Mouse (Mus musculus) spleen, postnatal 36 days (tissue): ENCODE data around the gene P4ha2.

Experiments
- DNase-seq, 2 experiments: peaks; one replicate each; pipeline ENCODE4 v3.0.0; 2022; ENCODE audit warnings: low spot score in 2 of 2, mixed read lengths in 1 of 2

The P4ha2 gene

DNA sequence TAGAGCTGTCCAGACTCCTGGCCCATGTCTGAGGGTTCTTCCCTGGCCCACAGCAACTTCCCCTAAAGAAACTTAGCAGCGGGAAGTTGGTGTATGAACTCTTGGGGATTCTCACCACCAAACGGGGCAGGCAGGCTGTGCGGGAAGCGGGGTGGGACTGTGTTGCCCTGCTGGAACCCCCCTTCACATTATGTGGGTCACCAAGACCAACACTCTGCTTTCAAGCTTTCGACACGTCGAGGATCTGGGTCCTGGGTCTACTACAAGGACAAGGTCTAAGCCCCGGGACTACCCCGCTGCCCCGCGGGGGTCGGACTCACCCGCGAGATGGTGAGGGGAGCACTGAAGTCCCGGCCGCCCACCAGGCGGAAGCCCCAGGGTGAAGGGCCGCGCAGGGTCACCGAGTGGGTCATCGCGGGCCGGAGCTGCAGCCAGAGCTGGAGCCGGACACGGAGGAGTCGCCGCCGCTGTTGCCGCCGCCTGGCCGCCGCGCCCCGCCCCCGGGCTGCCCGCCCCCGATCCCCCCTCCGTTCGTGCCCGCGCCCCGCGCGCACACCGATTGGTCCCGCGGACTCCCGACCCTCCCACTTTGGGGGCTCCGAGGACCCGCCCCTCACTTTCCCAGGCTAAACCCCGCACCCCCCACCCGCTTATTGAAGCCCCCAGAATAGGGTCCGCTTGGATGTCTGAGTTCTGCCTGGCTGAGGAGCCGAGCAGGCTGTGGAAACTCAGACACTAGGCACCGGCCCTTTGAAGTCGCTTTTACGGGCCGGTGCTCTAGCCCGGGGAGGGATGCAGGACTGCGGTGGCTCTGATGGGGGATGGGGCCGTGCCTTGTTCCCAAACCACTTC is 31.1 kb upstream of the P4ha2 start, which contains the start of gene Pdlim4:
Gene Pdlim4, minus strand, starts transcription at position 495 of the 852 bp plus-strand sequence.
- no peak for DNase-seq

DNA sequence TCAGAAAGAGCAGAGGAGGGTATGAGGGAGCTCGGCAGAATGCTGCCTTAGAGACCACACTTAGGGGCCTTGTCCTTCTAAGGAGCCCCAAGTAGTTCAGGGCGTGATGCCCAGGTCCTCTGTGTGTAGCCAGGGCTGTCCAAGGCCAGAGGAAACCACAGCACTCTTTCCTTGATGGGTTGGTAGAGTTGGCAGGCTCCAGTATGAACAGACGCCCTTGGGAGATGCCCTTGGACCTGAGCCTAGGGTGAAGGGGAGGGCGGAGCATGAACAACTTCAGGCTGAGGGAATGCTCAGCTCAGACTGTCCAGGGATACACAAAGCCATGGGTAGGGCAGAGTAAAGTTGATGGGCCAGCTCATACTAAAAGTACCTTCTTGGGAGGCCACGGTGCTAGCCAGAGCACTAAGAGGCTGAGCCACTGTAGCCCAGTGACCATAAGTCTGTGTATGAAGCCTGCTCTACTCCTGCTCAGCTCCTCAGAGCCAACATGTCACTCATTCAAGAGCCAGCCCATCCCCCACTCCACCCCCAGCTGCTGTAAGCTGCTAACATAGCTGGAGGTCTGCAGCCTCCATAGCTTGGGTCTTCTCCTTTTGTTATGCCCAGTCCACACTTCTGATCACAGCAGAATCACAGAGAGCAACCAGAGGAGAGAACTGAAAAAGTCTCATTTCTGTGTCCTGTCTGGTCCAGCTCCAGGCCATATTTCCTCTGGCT is 28.0 kb upstream of the P4ha2 start:
- DNase-seq = peak; percentile 12 to 21

DNA sequence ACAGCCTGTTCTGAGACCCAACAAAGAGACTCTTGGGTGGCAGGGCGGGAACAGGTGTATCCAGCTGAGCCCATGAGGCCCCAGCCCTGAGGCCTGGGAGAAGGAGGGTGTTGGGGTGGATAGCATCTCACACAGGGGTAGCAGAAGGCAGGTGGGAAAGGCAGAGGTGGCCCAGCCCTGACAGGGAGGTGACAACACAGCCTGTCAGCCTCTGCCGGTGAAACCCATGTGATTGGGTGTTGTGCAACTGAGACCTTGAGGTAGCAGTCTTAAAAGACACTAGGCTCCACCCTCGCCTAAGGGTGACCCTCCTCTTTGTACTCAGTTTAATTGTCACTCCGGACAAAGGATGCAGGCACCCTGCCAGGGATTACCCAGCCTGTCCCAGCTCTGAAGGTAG is 26.6 kb upstream of the P4ha2 start:
- DNase-seq = no peak

DNA sequence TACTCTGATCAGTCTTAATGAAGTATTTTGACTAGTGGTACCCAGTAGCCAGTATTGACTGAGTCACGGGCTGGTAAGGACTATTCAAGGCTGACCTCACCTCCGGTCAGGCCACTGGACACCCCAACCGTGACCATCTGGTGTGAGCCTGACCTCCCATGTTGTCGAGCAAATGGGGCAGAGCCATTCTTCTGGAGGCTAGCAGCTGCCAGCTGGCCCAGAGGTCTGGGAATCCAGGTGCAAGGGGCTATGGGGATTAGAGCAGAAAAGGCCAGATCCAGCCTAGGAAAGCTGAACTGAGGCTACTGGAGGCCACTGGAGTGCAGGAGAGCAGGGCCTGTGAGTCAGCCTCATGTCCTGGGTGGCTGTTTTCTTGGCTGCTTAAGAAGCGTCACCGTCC is 24.5 kb upstream of the P4ha2 start:
- DNase-seq = no peak

DNA sequence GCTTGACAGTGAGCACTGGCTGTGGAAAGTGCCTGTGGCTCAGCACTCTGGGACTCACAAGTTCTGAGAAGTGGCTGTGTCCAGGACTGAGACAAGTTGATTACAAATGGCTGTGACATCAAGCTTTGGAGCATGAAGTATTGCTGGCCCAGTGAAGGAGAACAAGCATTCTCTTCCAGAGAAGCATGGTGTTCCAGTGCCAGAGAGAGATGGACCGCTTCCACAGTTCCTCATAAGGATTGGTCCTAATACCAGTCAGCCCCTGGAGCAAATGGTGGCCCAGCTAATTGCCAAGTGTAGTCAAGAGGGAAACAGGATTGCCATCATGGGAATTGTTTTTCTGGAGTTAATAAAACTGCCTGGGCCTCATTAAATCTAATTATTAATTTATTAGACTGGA is 23.8 kb upstream of the P4ha2 start:
- DNase-seq = no peak

DNA sequence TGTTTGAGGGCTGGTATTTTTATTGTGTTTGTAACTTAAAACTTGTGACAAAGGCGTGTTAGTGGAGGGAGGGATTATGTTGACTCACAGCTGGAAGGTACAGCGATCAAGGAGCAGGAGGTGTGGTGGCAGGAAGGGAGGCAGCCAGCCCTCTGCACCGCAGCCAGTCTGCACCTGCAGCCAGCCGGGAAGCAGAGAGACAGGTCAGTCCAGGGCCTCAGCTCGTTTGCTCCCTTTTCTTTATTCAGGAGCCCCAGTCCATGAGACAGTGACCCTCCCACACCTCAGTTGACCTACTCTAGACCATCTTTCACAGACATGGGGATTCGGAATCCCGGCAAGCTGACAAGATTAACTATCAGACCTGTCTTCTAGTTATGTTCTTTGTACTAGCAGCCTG is 19.5 kb upstream of the P4ha2 start:
- DNase-seq = no peak

- DNase-seq = no peak
These were observed 17.2 kb upstream of the P4ha2 start for GRCm38 (mm10) chr11:54082725-54083124.

DNA sequence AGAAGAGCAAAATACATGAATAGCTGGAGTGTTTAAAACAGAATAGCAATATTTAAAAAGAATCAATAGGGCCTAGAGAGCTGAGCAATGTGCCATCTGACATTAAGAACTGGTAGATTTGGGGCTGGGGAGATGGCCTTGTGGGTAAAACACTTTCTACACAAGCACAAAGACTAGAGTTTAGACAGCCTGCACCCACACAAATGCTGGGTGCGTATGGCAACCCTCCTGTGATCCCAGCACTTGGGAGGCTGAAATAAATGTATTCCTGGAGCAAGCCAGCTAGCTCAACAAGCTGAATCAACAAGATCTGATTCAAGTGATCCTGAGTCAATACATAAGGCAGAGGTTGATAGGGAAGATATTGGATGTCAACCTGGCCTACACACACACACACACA is 14.9 kb upstream of the P4ha2 start:
- no peak for DNase-seq

DNA sequence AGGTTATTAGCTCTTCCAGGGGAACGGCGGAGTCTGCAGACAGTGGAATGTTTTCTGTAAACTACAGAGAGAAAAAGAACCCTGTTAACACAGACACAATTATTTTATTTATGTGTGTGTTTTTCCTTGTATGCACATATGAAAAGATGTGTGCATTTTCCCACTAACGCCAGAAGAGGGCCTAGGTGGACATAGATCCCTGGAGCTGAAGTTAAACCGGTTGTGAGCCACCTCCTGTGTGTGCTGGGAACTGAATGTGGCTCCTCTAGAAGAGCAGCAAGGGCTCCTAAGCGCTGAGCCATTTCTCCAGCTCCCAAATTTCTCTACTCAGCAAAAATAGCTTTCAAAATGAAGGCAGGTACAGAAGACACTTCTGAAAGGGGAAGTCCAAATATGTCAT is 14.1 kb upstream of the P4ha2 start:
- no peak for DNase-seq

DNA sequence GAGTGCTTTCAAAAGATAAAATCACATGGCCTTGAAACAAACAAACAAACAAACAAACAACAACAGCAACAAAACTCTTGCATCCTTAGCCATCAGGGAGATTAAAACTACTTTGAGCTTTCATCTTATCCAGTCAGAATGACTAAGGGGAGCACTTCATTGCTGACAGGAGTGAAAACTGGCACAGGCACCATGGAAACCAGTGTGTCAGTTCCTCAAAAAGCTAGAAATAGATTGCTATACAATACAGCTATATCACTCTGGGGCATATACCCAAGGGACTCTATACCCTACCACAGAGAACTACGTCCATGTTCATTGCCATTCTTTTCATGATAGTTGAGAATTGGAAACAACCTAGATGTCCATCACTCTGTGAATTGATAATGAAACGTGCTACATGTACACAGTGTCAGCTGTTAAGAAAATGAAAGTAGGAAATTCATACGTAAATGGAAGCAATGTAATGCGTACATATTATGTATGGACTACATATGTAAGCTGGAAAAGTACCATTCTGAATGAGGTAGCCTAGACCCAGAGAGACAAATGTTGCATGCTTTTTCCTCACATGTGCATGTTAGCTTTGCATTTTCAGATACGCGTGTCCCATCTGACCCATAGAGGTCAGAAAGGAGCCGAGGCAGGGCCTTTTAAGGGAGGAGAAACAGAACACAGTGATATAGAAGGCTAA is 11.5 kb upstream of the P4ha2 start:
- no peak for DNase-seq

GRCm38 (mm10) chr11:54088947-54089317 is 11.0 kb upstream of the P4ha2 start:
- DNase-seq = peak; percentile 57 to 69

DNA sequence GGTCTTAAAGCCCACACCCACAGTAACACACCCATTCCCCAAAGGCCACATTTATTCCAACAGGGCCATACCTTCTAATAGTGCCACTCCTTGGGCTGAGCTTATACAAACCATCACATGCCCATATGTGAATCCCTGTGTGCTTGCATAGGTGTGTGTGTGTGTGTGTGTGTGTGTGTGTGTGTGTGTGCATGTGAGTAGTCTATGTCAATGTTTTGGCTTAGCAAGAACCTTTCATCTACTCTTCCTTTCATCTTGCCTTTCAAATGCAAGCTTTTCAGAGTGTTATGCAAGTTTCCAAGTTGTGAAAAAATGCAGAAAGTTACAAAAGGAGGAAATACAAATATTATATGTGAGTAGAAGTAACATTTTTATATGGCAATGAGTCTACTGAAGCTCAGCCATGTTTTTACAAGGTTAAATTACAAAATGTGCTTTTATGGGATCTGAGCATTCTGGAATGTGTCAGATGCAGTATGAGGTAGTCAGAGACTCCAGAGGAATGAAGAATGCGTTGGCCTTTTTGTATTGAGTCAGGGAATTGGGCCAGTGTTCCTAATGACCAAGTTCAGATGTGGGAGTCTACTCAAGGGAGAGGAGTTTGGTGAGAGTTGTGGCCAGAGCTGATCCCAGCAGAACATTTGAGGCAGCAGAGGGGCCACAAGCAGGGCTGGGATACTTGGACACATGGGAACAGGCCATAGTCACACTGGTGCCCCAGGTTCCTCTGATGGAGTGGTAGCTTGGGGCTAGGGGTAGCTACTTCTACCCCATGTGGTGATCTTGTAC is 9.6 kb upstream of the P4ha2 start:
- DNase-seq = no peak

GRCm38 (mm10) chr11:54091726-54092125 is 8.2 kb upstream of the P4ha2 start:
- peak; percentile 51 to 71 for DNase-seq

GRCm38 (mm10) chr11:54092188-54092587 is 7.7 kb upstream of the P4ha2 start:
- DNase-seq = no peak

DNA sequence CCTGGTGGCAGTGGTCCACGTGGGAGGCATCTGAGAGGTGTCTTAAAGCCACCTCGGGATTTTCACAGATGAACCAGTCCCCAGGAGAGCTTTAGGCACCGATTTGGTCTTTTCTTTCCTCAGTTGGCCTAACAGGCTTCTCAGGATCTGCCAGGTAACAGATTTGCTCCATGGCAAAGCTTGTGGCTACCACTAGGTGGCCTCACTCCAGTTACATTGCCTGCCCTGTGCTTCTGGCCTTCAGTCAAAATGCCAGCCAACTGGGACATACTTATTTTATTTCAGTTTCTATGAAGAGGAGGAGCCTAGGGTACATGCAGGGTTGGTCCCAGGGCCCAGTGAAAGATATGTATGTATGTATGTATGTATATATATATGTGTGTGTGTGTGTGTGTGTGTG is 6.9 kb upstream of the P4ha2 start:
- no peak for DNase-seq

- no peak for DNase-seq
These were observed 1.0 kb downstream of the P4ha2 start for GRCm38 (mm10) chr11:54100692-54101591.

- no peak for DNase-seq
These were observed 1.8 kb downstream of the P4ha2 start for GRCm38 (mm10) chr11:54101701-54102100.

DNA sequence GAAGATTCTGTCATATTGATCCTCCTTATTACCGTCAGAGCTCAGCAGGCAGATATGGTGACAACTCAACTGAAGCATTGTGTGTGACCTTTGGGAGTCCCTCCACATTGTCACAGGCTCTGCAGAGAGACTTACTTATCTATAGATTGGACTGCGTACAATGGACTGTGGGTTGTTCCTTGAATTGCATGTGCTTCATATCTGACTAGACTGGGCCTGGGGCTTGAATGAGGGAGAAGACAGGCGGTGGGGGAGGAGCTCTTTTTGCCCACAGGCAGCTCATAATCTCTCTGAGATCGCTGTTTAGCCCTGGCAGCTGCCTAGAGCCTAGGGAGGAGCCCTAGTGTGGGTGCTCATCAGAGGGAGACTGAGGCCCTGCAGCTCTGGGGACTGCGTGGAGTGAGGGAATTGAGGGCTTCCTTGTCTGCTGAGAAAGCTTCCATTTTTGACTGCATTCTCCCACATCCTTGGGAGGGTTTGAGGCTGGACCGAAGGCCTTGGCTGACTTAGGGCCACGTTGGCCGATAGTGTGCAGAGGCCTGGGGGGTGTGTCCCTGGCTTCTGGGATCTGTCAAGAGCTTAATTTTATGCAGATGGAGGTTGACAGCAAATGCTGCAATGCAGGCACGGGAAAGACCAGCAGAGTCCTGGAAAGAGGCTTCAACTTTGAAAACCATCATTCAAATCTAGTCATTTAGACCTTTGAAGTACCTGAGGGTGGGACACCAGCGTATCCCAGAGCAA is 3.0 kb downstream of the P4ha2 start:
- no peak for DNase-seq

DNA sequence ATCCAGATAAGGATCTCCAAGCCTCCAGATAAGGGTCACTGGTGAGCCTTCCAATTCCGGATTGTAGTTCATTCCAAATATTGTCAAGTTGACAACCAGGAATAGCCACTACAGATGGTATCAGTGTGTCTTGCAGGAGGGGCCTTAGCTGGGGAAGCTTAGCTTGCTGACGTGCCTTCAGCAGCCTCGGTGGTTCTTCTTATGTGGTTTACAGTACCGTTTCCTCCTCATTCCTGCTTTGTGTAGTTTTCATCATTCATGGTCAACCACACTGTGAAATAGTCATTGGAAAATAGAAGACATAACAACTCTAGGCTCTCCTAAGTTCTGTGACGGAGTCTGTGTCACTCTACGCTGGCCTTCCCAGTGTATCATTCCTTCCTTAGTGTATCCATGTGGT is 5.1 kb downstream of the P4ha2 start:
- DNase-seq = no peak

DNA sequence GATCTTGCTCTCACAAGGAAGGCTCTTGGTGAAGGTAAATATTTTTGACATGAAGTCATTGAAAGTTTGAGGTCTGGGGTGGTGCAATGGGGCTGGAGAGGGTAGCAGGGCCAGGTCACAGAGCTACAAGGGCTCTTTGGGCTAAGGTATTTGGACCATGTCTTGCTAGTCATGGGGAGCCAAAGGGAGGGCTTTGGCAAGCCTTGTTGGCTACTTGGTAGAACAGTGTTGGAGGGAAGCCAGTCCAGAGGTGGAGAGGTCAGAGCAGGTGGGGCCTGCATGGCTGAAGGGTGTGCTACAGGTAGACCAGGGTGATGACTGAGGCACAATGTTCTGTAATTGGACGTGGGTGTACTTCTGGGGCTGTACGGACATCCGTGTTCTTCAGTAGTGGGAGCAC is 6.8 kb downstream of the P4ha2 start:
- no peak for DNase-seq
